Mouse (Mus musculus): ENCODE results near the gene Mapk8ip2.

Mapk8ip2 gene

DNA sequence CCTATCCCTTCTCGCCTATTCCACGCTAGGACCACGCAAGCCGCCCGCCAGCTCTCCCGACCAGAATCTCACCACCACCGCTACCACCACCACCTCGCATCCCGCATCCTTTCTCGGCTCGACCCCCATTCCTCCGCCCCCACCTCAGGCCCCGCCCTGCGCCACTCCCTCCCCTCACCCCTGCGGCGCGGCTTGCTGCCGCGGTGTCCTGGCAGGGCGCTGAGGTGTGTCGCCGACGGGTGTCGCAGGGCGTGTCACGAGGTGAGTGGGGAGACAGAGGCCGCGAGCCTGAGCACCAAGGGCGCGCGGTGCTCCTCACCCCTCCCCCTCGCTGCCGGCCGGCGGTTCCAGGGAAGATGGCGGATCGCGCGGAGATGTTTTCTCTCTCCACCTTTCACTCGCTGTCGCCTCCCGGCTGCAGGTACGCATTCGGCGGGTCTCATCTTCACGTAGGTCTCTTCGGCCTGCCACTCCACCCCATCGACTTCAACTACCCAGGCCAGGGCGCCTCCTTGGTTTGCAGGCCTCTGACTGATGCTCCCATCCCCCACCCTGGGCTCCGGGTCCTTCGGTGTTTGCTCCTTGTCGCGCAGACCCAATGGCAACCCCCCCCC, at the start of gene Mapk8ip2:
Gene Mapk8ip2, plus strand, starts transcription at position 49 of the 614 bp plus-strand sequence.
- TF ChIP-seq GATA4 (IDR thresholded peaks at IDR 0.05; ENCODE audit: insufficient replicate concordance, low read length) = no peak

DNA sequence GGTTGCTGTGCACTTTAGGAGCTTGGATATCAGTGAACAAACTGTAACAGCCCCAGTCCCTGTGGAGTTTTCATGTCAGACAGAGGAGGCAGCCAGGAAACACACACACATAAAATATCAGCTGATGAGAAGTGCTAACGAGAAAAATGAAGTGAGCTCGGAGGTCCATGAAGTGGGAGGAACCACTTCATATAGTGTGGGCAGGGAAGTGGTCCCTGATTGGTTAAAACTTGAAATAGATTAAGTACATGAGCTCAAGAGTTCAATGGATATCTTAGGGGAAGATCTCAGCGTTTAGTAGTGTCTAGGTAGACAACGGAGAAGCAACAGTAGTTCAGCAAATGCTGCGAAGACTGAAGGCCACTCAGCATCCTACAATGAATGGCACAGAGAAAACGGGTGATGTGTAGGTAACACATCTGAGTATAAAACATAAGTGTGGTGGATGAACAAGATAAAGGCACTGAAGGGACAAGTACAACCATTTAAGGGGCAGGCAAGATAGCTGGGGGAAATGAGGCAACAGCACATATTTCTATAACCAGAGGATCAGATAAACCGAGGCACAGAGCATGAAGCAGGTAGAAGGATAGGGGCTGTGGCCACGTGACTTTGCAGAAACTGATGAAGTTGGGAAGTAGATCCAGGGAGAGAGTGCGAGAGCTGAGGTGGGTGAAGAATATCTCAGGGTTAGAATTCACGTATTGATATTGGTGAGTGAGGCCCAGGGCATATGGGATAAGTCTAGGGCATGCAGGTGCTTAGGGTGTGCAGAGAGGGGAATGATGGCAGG, 48.7 kb upstream of the Mapk8ip2 start:
- TF ChIP-seq GATA4 (IDR thresholded peaks at IDR 0.05; ENCODE audit: insufficient replicate concordance, low read length) = no peak

DNA sequence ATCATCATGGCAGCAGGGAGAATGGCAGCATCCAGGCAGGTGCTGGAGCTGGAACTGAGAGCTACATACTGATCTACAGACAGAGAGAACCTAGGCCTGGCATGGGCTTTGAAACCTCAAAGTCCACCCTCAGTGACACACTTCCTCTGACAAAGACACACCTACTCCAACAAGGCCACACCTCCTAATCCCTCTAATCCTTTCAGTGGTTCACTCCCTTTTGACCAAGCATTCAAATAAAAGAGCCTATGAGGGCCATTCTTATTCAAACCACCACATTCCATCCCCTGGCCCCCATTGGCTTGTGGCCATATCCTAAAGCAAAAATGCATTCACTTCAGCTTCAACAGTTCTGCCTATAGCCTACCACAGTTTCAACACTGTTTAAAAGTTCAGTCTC, 47.0 kb upstream of the Mapk8ip2 start:
- no peak for TF ChIP-seq GATA4 (IDR thresholded peaks at IDR 0.05; ENCODE audit: insufficient replicate concordance, low read length)

DNA sequence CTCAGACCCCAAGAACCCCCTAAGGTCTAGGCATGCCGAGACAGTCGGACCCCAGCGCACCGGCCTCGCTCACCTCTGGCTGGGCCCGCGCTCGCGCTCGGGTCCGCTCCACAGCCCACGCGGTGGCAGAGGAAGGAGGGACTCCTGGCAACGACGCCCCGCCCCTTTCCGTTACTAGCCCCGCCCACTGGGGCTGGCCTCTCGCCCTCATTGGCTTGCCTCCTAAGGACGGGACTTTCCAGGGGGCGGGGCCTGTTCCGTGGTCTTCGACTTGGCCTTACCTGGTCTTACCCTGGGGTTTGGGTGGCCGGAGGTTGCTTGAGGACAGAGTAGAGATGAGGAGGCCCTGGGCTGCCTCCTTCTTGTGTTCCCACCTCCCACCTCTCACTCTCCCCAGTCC, 43.6 kb upstream of the Mapk8ip2 start, which contains the start of gene Syce3:
Gene Syce3, minus strand, starts transcription at position 386 of the 400 bp plus-strand sequence.
- no peak for TF ChIP-seq GATA4 (IDR thresholded peaks at IDR 0.05; ENCODE audit: insufficient replicate concordance, low read length)

- no peak for TF ChIP-seq GATA4 (IDR thresholded peaks at IDR 0.05; ENCODE audit: insufficient replicate concordance, low read length)
Measured at GRCm38 (mm10) chr15:89415282-89415681, 38.4 kb upstream of the Mapk8ip2 start.

DNA sequence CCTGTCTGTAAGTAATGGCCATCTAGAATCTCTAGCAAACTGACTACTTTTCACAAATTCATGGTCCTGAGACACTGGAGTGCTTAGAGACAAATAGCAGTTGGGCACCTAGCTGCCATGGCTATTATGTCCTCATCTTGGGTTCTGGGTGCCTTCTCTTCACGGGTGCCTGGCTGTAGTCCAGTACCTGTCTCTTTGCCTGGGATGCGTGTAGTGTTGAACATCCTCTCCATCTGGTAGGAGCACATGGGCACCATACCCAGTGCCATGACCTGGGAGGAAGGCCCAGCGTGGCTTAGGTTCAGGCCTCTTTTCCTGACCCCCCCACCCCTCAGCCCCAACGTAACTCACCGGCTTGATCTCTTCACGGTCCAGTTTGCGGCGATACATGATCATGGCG, 31.8 kb upstream of the Mapk8ip2 start:
- no peak for TF ChIP-seq GATA4 (IDR thresholded peaks at IDR 0.05; ENCODE audit: insufficient replicate concordance, low read length)

DNA sequence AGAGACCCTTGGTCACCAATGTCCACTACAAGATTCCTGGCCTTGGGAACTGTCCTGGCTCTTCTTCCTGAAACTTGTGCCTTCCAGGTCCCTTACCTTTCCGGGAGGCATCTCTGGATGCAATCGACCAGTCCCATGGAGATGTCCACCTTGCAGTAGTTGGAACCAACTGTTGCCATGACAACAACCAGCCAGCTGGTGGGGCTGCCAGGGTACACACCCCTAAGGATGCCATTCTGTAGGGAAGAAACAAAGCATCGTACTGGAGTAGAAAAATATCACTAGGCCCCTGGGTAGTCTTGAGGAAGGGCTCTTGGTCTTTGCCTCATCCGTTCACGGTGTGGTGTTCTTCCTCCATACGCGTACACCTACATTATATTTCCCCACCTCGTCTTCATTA, 29.1 kb upstream of the Mapk8ip2 start:
- no peak for TF ChIP-seq GATA4 (IDR thresholded peaks at IDR 0.05; ENCODE audit: insufficient replicate concordance, low read length)

DNA sequence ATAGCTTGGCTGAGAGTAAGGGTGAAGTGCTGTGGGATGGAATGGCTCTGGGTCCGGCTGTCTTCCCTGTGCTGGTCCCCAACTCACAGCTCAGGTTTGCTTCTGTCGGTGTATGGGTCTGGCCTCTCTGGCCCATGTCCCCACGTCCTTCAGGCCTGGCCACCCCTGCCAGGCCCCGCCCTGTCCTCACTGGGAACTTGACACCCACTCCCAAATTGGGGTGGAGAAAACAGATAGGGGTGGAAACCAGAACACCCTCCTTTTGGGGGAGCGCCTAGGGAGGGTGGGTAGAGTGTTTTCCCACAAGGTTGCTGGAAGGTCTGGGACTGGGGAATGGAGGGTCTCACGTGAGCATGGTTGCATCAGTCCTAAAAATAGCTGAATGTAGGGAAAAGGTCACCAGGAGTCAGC, 28.0 kb upstream of the Mapk8ip2 start, which contains the start of gene Cpt1b:
Gene Cpt1b, minus strand, starts transcription at position 153 of the 411 bp plus-strand sequence.
- TF ChIP-seq GATA4 (IDR thresholded peaks at IDR 0.05; ENCODE audit: insufficient replicate concordance, low read length) = no peak

- TF ChIP-seq GATA4 (IDR thresholded peaks at IDR 0.05; ENCODE audit: insufficient replicate concordance, low read length) = no peak
Measured at GRCm38 (mm10) chr15:89426716-89427115, 27.0 kb upstream of the Mapk8ip2 start.

DNA sequence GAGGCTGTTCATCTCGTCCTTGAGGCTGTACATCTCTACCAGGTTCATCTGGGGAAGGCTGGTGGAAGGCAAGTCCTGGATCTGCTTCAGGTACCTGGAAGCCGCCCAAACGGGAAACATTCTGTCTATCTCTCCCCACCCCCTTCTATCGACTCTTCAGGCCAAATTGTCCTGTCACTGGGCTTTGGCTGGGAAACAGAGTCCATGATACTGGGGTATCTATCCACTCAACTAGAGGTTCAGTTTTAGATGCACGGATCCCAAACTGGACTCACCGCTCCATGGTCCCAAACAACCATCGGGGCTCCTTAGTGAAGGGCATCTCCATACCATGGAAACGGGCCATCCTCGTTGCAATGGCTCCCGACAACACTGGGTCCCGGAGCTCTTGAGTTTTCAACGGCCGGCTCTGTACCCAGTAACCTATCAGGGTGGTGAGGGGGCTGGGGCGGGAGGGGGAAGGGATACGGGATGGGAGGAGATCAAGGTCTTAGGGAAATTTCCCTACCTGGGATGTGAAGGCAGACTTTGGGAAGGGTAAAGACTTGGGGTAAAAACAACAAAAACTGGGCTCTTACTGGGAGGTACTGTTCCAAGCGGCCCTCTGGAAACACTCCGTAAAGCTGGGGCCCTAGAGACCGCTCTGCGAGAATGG, 25.4 kb upstream of the Mapk8ip2 start:
- TF ChIP-seq GATA4 (IDR thresholded peaks at IDR 0.05; ENCODE audit: insufficient replicate concordance, low read length) = no peak

GRCm38 (mm10) chr15:89428821-89429351, 24.8 kb upstream of the Mapk8ip2 start:
- no peak for TF ChIP-seq GATA4 (IDR thresholded peaks at IDR 0.05; ENCODE audit: insufficient replicate concordance, low read length)

- peak; percentile 75; the same call in 1 of the 2 replicates for TF ChIP-seq GATA4 (IDR thresholded peaks at IDR 0.05; ENCODE audit: insufficient replicate concordance, low read length)
Measured at GRCm38 (mm10) chr15:89429352-89430221, 24.1 kb upstream of the Mapk8ip2 start, which contains the start of the genes C730034F03Rik, Gm44502 and Chkb. C730034F03Rik (plus strand) TSS chr15:89429589. Gm44502 (minus strand) TSS chr15:89429696. Chkb (minus strand) TSS chr15:89429908.

DNA sequence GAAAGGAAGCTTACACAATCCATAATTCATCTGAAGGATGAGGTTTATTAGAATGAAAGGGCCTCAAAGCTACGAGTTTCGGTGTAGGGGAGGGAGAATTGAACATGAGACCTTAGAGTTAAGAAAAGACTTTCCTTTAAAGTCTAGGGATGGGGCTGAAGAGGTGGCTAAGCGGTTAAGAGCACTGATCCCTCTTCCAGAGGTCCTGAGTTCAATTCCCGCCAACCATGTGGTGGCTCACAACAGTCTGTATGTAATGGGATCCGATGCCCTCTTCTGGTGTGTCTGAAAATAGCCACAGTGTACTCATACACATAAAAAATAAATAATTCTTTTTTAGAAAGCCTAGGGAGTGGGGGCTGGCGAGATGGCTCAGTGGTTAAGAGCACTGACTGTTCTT, 23.4 kb upstream of the Mapk8ip2 start:
- TF ChIP-seq GATA4 (IDR thresholded peaks at IDR 0.05; ENCODE audit: insufficient replicate concordance, low read length) = no peak

DNA sequence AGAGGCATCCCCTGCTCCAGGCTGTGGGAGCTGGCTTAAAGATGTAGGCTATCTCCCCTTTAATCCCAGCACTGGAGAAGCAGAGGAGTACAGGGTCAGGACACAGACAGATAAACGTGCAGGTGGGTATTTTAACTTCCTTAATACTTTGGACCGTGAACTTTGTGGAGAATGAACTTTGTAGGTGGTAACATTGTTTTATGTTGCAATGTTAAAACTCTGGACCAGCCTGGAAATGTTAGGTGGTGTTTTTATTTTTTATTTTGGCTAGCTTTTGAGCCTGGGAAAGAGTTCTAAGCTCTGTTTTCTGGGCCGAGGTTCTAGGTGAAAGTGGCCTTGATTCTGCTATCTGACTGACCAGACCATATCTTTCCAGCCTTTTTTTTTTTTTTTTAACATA, 22.4 kb upstream of the Mapk8ip2 start:
- TF ChIP-seq GATA4 (IDR thresholded peaks at IDR 0.05; ENCODE audit: insufficient replicate concordance, low read length) = no peak

Measured in liver, adult (tissue).